Mouse (Mus musculus) lung, embryonic 16.5 days (tissue): ENCODE results near the gene Galnt3. TPM values are rescaled to one million over a fixed set of nuclear protein-coding genes. Genes with fewer than 3 reads are reported as not detected.
A peak's percentile ranks its signal among the peaks of the same experiment; 100 is the strongest.

Source experiments
- ATAC-seq: fragments of 200-750 bp; cut with Nextera tagmentation; 2 replicates; pipeline ENCODE4 v1.8.0; 2017; ENCODE audit warnings: low read depth, mild to moderate bottlenecking, moderate library complexity
- H3K27ac ChIP-seq: fragments of 300-500 bp; sonication (generic); 2 replicates; pipeline ENCODE4 v1.5.1; 2014; ENCODE audit warnings: mild to moderate bottlenecking, control low read depth, low read length
- H3K27me3 ChIP-seq: fragments of 300-500 bp; sonication (generic); 2 replicates; pipeline ENCODE4 v1.6.1; 2014; ENCODE audit warnings: low read depth, low read length, mixed read lengths; ENCODE audit not compliant: control insufficient read depth, insufficient read depth
- H3K36me3 ChIP-seq: fragments of 300-500 bp; sonication (generic); 2 replicates; pipeline ENCODE4 v1.6.1; 2014; ENCODE audit warnings: low read length; ENCODE audit not compliant: control insufficient read depth, insufficient read depth
- H3K4me1 ChIP-seq: fragments of 300-500 bp; sonication (generic); replicated peaks from 2 replicates; pipeline ENCODE4 v1.6.1; 2014; ENCODE audit warnings: low read length, mixed read lengths; ENCODE audit not compliant: control insufficient read depth, insufficient read depth
- H3K4me2 ChIP-seq: fragments of 300-500 bp; sonication (generic); 2 replicates; pipeline ENCODE4 v1.6.1; 2014; ENCODE audit warnings: low read depth, low read length, control low read depth
- H3K4me3 ChIP-seq: fragments of 300-500 bp; sonication (generic); 2 replicates; pipeline ENCODE4 v1.5.1; 2014; ENCODE audit warnings: mild to moderate bottlenecking, low read length, control low read depth
- H3K9ac ChIP-seq: fragments of 300-500 bp; sonication (generic); 2 replicates; pipeline ENCODE4 v1.6.1; 2014; ENCODE audit warnings: low read length, control low read depth
- H3K9me3 ChIP-seq: fragments of 300-500 bp; sonication (generic); 2 replicates; pipeline ENCODE4 v1.6.1; 2016; ENCODE audit warnings: low read length; ENCODE audit not compliant: control insufficient read depth
- WGBS: fragments of 180-500 bp; shearing (Covaris S2); extraction: QIAGEN DNeasy Blood & Tissue Kit; methylation state at CpG from one replicate; pipeline ENCODE4 v1.1.7; 2014; 5-methylcytosine and 5-hydroxymethylcytosine counted together
- polyA plus RNA-seq: library from polyadenylated mRNA; unstranded; fragments of >200 nt; fragmentation: Nextera tagmentation; extraction: Ambion mirVana; gene quantifications from 2 replicates; pipeline ENCODE4 v1.2.1, GENCODE M21; 2015

Gene Galnt3
- polyA plus RNA-seq: 14.3 and 15.7 TPM in 2 replicates

DNA sequence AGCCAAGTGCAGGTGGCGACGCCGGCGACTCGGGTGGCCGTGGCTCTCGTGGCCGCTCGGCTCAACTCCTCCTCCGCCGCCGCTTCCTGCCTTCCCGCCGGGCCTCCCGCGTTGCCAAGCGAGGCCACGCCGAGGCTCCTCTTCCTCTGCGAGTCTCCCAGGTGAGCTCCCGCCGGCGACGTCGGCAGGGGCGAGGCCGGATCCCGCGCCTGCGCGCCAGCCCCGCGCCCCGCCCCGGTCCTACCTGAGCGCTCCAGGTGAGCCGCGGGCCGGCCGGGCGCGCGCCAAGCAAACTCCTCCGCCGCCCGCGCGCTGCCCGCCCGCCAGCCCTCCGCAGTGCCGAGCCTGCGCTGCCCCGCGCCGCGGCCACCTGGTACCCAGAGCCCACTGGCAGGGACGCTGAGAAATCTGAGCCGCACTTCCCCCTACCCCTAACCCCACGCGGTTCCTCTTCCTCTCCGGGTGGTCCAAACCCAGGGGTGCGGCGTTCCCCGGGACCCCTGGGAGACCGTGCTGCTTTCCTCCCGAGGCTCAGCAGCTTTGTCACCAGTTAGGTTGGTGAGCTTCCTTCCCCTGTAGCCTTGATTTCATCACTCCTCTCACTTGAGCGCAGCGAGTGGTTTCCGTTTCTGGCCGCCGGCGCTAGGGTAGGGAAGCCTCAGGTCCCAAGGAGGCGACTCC lies at the start of gene Galnt3:
Galnt3 (minus strand) TSS at position 404 of the 681 bp plus-strand sequence.
- Histone ChIP-seq H3K9me3 (no peaks in the 10 kb centered on the region), H3K27me3 (peaks cover 13% of the 10 kb centered on the region), H3K4me3 (peak within 1 kb of the TSS; percentile 75), H3K4me2 (peak within 1 kb of the TSS; percentile 100), H3K36me3 (no peaks in the 10 kb centered on the region), H3K27ac (peak within 1 kb of the TSS; percentile 74), H3K9ac (peak within 1 kb of the TSS; percentile 77), H3K4me1 (peaks cover 5% of the 10 kb centered on the region; the same call in 1 of the 2 replicates)
- ATAC-seq: peak; percentile 89
- under 1% methylated on average over 48 of the region's 74 CpGs for WGBS

DNA sequence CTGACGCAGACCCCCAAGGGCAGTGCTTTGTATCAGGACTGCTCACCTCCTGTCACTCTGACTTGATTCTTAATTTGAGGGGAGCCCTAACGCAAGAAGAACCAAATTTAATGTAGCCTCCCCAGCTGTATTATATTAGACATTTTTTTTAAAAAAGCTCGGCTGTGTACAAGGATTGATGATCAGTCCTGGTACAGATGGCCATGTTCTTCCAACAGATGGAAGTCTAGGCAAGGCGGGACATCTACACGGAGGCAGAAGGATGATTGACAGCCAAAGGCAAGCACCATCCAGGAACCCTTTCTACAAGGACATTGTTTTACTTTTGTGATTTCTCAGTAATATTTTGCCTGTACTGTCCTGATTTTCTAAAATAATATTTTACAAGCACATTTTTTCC lies 48.3 kb upstream of the Galnt3 start:
- H3K36me3 ChIP-seq: no peaks in the 10 kb centered on the region
- no peaks in the 10 kb centered on the region for H3K4me1 ChIP-seq
- no peak overlapping the region for H3K4me2 ChIP-seq

DNA sequence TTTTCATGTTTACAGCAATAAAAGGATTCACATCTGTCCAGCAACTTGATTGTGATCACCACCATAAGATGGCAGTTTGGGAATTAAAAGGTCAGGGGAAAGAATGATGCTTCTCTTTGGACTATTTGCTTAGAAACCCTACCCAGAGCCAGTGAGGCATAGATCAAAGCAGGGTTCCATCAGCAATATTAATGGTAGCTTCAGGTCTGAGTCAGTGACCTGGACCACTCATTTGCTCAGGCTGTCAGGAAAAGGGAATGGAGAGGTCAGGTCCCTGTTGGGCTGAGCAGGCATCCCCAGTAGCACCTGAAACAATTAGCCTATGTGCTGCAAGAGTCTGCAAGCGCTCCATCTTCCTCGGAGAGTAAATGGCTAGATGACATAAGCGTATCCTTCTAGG lies 46.8 kb upstream of the Galnt3 start:
- no peak overlapping the region for H3K9ac ChIP-seq
- no peak overlapping the region for H3K27ac ChIP-seq
- no peaks in the 10 kb centered on the region for H3K4me1 ChIP-seq
- H3K9me3 ChIP-seq: no peaks in the 10 kb centered on the region
- no peak for ATAC-seq
- no peak overlapping the region for H3K4me3 ChIP-seq
- H3K36me3 ChIP-seq: no peaks in the 10 kb centered on the region
- no peaks in the 10 kb centered on the region for H3K27me3 ChIP-seq
- no peak overlapping the region for H3K4me2 ChIP-seq
- WGBS: 80% methylated on average over 3 of the region's 3 CpGs

More for the DNA sequence above, 48.3 kb upstream of the Galnt3 start:
- Histone ChIP-seq H3K27ac (no peak overlapping the region), H3K27me3 (no peaks in the 10 kb centered on the region), H3K4me3 (no peak overlapping the region), H3K9me3 (no peaks in the 10 kb centered on the region), H3K9ac (no peak overlapping the region)
- WGBS: 70% methylated on average over 5 of the region's 5 CpGs
- no peak for ATAC-seq

DNA sequence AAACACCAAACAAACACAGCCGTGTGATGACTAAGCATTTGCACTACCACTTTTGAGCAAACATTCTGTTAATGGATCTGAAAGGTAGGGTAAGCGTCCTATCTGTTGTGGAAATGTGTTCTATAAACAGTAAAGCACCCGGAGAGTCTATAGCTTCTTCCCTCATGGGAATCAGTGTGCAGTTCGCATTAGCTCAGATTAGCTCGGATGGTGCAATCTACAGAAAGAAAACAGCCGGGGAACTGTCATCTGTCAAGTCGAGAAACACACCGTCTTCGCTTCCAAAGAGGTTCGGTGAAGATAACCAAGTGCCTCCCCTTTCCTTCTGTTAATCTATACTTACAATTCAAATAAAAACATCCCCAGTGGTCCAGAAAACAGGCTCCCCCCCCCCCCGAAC lies 45.9 kb upstream of the Galnt3 start:
- no peak for ATAC-seq
- no peaks in the 10 kb centered on the region for H3K27me3 ChIP-seq
- no peaks in the 10 kb centered on the region for H3K4me1 ChIP-seq
- H3K36me3 ChIP-seq: no peaks in the 10 kb centered on the region
- no peaks in the 10 kb centered on the region for H3K9me3 ChIP-seq
- no peak overlapping the region for H3K4me2 ChIP-seq
- no peak overlapping the region for H3K27ac ChIP-seq
- 35% methylated on average over 11 of the region's 11 CpGs for WGBS
- no peak overlapping the region for H3K9ac ChIP-seq
- H3K4me3 ChIP-seq: no peak overlapping the region

DNA sequence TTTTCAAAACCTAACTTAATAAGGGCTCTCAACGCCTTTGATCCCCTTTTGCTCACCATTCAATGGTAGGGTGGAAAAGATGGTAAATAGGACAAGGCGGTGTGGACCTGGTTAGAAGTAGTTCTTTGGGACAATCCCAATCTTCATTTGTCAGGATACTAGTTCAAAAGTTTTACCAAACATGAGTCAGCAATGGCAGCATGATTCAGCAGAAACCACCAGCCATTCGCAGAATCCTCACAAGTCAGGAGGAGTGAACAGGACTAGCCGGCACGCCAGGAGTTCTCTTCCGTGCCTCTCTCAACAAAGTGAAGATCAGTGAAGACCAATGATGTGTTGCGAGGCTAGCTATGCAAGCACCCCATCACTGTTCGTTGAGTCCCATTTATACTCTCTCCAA lies 40.2 kb upstream of the Galnt3 start:
- no peaks in the 10 kb centered on the region for H3K9me3 ChIP-seq
- no peak overlapping the region for H3K9ac ChIP-seq
- H3K27me3 ChIP-seq: no peaks in the 10 kb centered on the region
- no peaks in the 10 kb centered on the region for H3K36me3 ChIP-seq
- no peak for ATAC-seq
- no peak overlapping the region for H3K4me2 ChIP-seq
- H3K4me1 ChIP-seq: no peaks in the 10 kb centered on the region
- H3K4me3 ChIP-seq: no peak overlapping the region
- 87% methylated on average over 8 of the region's 8 CpGs for WGBS
- H3K27ac ChIP-seq: no peak overlapping the region

DNA sequence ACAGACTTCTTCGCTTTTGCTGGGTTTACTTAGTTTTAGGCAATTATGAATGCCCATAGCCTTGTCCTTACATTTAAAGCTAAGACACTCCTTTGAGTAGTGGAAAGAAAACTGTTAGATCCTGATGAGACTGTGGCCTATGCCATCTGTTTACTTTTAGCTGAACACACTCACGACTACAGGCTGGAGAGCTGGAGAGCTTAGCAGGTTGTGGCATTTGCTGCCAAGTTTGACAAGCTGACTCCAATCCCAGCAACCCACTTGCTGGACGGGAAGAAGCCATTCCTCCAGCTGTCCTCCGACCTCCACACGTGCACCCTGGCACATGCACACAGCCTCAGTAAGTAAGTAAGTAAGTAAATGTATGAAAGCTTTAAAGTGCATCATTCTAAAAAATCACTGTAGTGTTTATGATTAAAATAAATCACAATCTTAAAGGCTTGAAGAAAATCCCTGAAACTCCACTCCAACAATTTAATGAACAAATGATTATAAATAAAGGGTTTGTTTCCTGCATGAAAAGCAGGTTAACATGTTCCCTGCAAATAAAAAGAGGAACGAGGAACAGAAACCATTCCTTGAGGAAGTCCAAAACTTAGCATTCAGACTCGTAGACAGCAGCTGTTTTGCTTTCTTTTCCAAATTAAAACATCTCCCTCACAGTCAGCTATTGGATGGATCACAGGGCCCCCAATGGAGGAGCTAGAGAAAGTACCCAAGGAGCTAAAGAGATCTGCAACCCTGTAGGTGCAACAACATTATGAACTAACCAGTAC lies 33.5 kb upstream of the Galnt3 start:
- H3K36me3 ChIP-seq: no peaks in the 10 kb centered on the region
- no peak for ATAC-seq
- no peak overlapping the region for H3K4me2 ChIP-seq
- no peak overlapping the region for H3K9ac ChIP-seq
- no peaks in the 10 kb centered on the region for H3K9me3 ChIP-seq
- WGBS: 36% methylated on average over 7 of the region's 7 CpGs
- no peaks in the 10 kb centered on the region for H3K4me1 ChIP-seq
- no peak overlapping the region for H3K27ac ChIP-seq
- H3K4me3 ChIP-seq: no peak overlapping the region
- no peaks in the 10 kb centered on the region for H3K27me3 ChIP-seq

DNA sequence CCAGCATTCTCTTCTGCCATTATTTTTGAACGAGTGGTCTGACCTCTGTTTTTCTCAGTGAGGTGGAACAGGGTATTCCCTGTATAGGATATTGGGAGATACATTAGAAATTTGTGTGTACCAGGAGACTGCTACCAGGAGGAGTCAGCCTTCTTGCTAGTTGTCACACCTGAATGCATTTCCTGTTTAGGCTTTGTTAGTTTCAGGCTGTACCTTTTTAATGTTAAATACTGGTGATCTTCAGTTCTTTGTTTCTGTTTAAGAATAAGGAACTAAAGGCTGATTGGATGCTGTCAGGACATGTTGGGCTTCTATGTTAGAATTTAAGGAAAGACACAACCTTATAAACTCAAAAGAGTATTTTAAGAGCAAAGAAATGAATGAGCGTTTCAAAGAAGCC lies 26.6 kb upstream of the Galnt3 start:
- H3K36me3 ChIP-seq: no peaks in the 10 kb centered on the region
- no peak overlapping the region for H3K4me3 ChIP-seq
- ATAC-seq: no peak
- no peak overlapping the region for H3K4me2 ChIP-seq
- H3K27ac ChIP-seq: no peak overlapping the region
- no peaks in the 10 kb centered on the region for H3K9me3 ChIP-seq
- no peaks in the 10 kb centered on the region for H3K4me1 ChIP-seq
- no peaks in the 10 kb centered on the region for H3K27me3 ChIP-seq
- H3K9ac ChIP-seq: no peak overlapping the region
- WGBS: 84% methylated on average over 2 of the region's 2 CpGs

DNA sequence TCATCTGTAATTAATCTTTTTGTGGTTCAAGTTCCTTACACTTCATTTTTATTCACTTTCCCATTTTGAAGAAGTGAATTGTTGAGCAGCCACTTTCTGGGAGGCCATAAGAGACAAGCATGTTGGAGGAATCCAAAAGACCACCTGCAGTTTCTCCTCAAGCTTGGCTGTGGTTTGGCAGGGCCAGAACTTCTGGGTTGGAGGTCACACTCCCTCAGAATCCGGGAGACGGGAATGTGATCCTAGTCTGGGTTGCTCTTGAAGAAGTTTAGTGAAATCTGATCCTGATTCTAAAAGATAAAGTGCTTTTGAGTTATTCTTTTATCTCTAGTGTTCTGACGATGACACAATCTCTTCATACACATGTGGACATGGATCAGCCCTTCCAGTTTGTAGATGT lies 25.7 kb upstream of the Galnt3 start:
- H3K4me2 ChIP-seq: no peak overlapping the region
- no peak overlapping the region for H3K27ac ChIP-seq
- no peaks in the 10 kb centered on the region for H3K9me3 ChIP-seq
- ATAC-seq: no peak
- H3K36me3 ChIP-seq: no peaks in the 10 kb centered on the region
- H3K27me3 ChIP-seq: no peaks in the 10 kb centered on the region
- no peak overlapping the region for H3K9ac ChIP-seq
- no peak overlapping the region for H3K4me3 ChIP-seq
- no peaks in the 10 kb centered on the region for H3K4me1 ChIP-seq
- 8% methylated on average over 3 of the region's 3 CpGs for WGBS

DNA sequence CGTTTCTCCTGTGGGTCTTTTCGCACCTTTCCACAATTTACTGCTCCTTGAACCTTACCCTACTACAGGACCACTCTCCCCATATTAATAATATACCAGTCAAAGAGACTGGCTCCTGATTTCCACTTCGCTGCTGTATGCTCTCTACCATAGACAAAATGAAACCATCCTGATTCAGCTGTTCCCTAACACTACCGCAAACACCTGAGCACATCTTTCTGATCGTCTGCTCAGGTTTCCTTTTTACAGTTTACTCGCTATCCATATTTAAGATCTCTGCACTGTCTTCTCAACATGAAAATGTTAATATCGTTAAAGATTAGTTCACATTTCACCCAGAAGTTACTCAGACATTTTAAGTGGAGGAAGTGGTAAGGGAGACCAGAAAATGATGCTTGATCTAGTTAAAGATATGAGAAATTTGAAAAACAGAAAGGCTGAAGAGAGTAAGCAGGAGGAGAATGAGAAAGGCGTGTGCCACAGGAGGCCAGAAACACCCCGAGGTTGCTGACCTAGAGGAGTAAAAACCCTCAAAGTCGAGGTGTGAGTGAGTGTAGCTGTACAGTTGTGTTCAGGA lies 23.9 kb upstream of the Galnt3 start:
- 0 out of 2 replicates have a peak, but pooled peaks cover 2% of the 10 kb centered on the region for H3K4me1 ChIP-seq
- WGBS: 71% methylated on average over 10 of the region's 10 CpGs
- ATAC-seq: no peak
- no peak overlapping the region for H3K4me3 ChIP-seq
- H3K9me3 ChIP-seq: no peaks in the 10 kb centered on the region
- no peaks in the 10 kb centered on the region for H3K36me3 ChIP-seq
- H3K27ac ChIP-seq: no peak overlapping the region
- H3K4me2 ChIP-seq: no peak overlapping the region
- no peaks in the 10 kb centered on the region for H3K27me3 ChIP-seq
- no peak overlapping the region for H3K9ac ChIP-seq
